Mouse (Mus musculus) adrenal gland, adult 8-10 months (tissue): ENCODE results near the gene Stk11. TPM values are rescaled to one million over a fixed set of nuclear protein-coding genes. Genes with fewer than 3 reads are reported as not detected.
A peak's percentile ranks its signal among the peaks of the same experiment; 100 is the strongest.

Experiments
- DNase-seq: peaks from one replicate; pipeline ENCODE4 v3.0.0; 2022
- total RNA-seq, 4 experiments: library from RNA; stranded (reverse); gene quantifications; 2 replicates each; pipeline ENCODE4 v1.2.4; 2022

Stk11 gene
- total RNA-seq, 4 experiments from 2014 or later = 127 to 146 (median 143) TPM

DNA sequence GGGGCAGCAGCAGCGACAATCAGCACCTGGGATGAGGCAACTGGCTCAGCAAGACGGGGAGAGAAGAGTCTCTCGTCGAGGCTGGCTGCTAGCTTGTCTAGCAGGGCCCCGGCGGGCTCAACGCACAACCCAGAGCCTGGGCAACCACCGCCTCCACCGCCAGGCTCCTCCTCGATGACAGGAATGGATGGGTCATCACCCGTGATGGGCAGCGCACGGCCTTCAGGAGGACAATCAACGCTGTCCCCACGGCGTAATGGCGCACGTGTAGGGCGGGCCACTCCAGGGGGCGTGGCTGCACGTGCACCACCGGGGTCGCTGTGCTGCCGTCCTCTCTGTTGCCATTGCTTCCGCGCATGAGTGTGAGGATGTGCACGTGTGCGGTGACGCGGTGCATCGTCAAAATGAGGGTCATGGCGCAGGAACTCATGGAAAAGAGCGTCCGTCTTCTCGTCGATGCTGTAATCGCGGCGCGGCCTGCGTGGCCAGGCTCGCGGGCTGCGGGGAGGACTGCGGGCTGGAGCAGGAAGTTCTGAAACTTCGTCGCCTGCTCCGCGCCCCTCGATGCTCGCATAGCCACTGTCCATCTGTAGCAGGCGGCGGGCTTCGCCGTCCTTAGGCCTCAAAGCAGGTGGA is 15.8 kb downstream of the Stk11 start:
- DNase-seq = peak; percentile 52

DNA sequence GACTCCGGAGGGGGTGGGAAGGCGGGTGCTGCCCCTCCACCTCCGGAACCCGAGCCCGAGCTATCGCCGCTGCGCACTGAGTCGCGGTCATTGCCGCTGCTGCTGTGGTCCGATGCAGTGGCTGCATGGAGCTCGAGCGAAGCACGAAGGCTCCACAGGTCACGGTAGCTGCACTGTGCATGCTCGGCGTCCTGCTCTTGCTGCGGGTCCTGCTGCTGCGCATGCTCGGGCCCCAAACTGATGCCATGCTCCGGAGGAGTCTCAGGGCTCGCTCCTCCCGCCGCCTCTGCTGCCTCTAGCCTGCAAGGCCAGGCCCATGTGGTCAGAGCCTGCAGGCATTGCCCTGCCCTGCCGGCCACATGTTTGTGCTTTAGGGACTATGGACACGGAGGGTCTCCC is 16.3 kb downstream of the Stk11 start:
- DNase-seq = peak; percentile 9

DNA sequence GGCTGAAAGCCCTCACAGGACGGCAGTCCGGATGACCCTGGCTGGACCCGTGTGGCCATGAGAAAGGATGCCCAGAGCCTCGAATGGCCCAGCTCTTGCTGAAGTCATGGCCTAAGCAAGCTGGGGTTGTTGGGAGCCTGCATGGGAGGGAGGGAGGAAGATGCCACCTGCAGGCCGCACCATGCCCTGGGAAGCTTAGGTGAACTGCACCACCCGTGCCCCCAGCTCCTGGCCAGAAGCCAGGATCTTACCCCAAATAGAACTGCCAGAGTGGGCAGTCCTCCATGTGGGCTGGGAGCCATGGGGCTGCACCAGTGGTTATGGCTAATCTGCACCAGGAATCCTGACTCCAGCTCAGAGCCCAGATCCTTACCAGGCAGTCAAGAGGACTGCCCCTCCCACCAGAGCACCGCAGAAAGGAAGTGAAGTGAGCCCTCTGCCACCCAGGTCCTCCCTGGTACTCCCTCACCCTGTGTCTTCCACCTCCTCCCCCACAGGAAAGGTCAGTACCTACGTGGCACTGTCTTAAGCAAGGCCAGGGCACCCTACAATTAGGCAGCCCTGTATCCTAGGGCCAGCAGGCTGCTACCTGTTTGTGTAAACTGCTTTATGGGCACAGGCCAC is 17.7 kb downstream of the Stk11 start:
- DNase-seq = no peak

DNA sequence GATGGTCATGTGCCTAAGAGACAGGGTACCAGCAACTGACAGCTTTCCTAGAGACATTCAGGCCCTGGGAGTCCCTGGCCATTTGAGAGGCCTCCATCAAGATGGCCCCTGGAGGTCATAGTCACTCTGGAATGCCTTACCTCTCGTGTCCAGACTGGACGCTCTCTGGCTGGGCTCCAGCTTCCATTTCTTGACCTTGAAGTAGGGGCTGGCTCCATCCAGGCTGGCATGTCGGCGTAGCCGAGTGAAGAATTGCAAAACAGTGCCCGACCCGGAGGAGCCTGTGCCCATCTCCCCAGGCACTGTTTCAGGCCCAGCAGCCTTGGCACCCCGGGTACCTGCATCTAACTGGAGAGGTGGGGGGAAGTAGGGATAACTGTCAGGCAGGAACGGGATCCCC is 18.8 kb downstream of the Stk11 start:
- DNase-seq = no peak

DNA sequence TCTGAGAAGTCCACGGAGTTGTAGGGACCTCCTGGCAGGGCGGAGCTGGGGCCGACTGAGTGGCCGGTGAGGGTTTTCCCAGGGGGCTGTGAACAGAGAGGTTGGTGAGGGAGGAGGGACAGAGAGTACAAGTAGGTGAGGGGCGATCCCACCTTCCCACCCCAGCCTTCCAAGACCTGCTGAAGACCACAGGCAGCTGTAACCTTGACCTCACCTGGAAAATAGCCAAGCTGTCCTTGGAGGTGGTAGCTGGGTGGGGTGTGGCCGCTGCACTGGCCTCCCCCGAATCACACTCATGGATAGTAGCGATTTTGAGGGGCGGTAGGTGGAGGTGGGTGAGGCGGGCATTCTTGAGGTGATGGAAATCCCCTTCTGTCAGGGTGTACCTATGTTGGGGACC is 19.6 kb downstream of the Stk11 start:
- DNase-seq = no peak

DNA sequence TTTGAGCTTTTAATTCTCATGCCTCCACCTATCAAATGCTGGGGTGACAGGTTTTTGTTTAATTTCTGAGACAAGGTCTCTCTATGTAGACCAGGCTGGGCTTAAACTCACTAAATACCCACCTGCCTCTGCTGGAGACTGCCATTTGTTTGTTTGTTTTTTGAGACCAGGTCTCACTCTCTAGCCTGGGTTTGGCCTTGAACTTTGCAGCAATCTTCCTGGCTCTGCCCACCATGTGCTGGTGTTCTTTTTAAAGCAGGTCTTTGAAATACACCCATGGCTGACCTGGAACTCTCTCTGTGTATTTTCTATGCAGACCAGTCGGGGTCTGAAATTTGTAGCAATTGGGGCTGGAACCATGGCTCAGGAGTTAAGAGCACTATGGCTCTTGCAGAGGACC is 20.0 kb downstream of the Stk11 start:
- DNase-seq = no peak

DNA sequence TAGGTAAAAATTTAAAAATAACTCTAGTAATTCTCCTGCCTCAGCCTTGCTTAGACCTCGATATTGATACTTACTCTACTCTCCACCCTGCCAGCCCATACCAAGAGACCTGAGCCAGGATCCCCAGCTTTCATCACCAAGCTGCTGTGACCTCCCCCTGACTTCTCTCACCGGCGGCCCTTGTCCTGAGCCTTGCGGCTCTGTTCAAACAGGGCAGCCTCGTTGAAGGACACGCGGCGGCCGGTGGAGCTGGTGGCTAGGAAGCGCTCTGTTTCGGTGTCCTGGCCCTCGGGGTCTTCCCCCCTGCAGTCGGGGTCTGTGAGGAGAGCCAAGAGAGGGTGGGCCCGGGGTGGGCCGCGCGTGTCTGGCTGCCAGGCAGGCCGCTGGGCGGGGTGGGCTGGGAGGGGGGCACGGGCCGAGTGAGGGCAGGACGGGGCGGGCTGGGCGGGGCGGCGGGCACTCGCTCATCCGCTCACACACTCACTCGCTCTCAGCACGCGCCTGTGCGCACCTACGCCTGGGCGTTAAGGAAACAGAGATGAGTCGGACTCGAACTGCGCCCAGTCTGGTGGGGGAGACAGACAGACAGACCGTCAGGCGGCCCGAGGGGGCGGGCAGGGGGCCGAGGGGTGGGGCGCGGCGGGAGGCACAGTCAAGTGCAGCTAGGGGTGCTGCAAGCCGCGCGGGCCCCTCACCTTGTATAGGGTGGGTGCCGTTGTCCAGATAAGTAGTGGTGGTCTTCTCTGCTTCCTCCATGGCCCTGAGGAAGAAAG is 20.8 kb downstream of the Stk11 start:
- DNase-seq = no peak

DNA sequence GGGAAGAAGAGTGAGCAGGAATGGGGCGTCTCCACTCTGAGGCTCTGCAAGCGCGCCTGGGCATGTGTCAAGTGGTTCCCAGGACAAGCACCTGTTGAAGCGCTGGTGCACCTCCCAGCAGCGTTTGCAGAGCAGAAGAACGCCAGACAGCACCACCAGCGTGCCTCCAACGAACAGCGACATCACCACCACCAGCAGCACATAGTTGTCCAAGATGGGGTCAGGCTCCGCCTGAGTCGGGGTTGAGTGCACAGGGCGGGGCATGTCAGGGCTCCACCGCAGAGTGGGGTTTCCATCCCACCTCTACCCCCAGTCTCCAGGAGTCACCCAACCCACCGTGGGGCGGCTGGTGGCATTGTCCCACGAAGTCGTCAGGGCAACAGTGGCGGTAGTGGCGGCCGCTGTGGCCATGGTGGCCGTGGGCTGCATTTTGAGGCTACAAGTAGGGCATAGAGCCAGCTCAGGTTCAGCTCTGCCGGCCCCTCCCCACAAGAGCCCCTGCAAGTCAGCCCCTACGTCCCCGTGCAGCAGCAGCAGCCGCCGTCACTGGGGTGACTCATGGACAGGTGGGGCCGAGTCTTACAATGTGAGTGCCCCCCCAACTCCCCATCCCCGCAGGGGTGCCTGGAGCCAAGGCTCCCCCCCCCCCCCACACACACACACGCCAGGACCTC is 21.5 kb downstream of the Stk11 start:
- no peak for DNase-seq

DNA sequence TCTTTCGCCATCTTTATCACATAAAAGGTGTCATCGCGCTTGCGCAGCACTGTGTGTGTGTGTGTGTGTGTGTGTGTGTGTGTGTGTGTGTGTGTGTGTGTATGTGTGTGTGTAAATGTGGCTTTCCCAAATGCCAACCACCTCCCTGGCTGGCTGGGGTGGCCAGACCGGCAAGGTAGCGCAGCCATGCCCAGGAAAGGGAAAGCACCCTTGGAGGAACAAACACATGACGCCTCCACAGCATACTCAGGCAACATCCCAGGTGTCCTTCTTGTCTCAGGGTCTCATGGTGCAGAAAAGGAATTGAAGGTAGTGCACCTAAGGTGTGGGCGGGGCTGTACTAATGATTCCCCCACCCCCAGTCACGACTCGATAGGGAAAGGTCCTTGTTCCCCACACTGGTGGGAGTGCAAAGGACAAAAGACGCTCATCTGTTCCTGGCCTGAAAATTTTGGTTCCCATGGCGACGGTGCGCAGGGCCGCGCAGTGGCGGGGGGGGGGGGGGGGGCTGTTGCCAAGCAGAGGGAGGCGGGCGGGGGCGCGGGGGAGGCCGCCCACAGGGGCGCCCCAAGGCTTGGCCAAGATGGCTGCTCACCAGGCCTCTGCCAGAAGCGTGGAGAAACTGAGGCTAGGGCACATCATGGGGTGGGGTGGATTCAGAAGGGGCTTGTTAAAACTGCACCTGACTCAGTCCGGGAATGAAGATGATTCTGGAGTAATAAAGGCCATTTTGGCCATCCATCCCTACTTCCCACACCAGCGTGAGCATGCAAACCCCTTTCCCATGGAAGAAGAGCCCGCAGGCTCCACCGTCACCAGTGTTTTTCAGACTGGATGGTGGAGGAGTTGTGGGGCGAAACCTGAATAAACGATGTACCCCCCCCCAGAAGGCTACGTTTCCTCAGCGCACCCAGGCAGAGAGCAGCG is 22.3 kb downstream of the Stk11 start:
- DNase-seq = no peak

DNA sequence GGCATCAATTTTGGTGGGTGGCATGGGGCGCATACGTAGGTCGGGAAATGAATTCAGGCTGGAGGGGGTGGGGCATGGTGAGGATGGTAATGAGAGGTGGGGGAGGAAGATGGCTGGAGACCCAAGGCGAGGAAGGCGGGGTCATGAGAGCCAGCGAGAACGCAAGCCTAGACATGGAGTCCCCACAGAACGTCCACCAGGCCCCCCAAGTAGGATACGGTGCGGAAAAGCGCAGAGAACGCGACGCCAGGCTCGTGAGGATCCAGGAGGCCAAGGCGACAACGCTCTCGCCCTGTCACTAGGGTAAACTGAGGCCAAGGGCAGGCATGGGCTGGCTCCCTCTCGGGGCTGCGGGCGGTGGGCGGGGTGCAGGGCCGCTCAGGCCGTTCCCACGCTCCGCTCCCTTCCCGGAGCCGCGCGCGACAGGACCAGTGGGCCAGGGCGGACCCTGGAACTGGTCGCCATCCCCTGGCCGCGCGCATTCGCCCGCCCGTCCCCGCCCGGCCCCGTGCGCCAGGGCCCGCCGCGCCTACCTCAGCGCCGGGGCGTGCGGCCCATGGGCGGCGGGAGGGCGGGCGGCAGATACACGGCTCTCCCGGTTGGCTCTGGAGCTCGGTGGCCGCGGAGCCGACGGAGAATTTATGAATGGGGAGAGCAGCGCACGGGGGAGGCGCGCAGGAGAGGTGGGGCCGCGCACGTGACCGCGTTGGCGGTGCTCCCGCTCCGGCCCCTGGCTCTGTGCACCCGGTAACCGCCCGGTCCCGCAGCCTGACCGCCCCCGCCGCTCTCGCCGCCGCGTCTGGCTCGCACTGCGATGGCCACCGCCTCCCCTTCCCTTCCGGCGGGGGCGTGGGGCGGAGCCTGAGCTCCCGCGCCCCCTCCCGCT is 23.2 kb downstream of the Stk11 start, which contains the start of gene Atp5d:
Atp5d (plus strand) TSS at position 80 of the 886 bp plus-strand sequence.
- DNase-seq = no peak

DNA sequence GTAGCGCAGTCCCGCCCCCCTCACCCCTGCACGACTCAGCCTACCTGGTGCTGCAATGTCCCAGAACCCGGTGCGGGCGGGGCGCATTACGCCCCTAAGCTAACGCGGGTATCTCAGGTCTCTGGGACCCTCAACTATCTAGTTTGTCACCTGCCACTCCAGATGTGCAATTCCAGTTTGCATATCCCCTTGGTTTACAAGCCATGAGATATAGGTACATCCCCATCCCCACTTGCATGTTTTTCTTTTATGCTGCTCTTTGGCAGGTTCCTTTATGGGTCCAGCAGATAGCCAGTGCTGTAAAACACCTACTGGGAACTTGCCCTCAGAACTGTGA is 23.8 kb downstream of the Stk11 start:
- DNase-seq = no peak

DNA sequence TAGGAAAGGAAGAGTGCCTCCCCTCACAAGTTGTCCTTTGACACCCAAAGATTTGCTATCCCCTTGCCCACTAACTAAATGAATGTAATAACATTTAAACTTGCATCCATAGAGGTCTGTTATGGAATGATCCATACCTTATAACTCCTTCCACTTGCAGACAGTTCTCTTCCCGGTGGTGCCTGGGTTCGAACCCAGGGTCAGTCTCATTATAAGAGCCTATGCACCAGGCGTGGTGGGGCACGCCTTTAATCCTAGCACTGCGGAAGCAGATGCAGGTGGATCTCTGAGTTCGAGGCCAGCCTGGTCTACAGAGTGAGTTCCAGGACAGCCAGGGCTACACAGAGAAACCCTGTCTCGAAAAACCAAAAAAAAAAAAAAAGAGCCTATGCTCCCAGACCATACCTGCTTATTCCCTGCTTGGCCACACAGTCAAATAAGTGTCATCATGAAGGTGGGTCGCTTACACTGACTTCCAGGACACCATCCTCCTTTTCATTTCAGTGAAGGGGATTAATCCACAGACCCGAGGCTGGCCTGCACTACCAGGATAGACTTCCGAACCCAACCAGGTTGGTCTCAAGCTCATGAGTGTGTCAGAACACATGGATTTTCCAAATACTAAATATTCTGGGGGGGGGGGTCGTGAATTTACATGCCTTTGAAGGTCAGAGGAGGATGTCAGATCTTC is 24.5 kb downstream of the Stk11 start:
- DNase-seq = no peak

DNA sequence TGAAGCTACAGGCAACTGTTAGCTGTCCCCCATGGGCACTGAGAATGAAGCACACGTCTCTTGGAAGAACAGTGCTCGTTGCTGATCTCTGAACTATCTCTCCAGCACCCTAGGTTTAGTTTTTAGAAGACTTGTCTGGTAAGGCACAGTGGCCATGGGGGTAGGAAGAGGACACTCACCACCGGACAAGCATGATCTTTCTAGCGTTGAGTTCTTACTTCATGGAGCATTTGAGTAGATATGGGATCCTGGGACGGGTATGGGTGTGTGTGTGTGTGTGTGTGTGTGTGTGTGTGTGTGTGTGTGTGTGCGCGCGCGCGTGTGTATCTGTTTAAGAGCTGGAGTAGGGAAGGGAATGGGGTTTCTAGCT is 25.0 kb downstream of the Stk11 start, which contains the start of gene Cbarp:
Cbarp (minus strand) TSS at position 170 of the 370 bp plus-strand sequence.
- no peak for DNase-seq

DNA sequence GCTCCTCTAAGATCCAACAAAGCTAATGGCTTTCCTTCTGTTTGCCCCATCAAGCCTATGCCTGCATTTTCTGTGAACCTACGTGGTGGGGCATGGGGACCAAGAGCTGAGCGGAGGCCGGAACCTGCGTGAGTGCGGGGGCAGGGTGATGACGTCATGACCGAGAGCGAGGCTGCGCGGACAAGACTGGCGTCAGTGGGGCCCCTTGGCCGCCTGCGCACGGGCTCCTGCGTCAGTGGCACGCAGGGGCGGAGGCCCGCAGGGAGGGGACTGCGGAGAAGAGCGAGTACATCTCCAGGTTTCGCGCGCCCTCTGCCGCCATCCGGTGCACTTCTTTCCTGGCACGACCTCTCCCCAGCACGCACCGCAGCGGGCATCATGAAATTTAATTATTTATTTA is 25.6 kb downstream of the Stk11 start:
- DNase-seq = peak; percentile 97

DNA sequence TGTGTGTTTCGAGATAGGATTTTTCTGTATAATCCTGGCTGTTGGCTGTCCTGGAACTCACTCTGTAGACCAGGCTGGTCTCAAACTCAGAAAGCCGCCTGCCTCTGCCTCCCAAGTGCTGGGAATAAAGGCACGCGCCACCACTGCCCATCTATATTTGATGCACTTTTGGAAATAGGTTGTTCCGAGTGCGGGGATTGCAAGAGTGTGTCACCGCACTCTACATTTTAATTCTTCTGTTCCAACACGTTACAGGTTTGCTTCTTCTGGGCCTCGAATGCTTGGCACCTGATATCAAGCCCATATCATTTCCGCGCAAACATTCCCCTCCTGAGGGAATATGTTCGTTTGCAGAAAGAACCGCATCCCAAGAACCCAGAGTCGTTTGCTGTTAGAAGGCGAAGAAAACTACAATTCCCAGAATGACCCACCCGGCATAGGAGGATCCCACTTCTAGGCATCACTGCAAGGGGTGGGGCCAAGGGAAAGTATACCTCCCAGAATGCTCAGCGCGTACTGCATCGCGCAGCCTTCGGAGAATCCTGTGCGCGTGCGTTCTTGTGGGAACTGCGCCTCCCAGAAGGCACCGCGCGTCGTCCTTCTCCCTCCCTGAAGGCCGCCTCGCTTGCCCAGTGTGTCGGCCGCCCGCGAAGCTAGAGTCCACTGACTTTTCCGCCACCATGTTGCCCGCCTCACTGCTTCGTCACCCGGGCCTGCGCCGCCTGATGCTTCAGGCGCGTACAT is 26.4 kb downstream of the Stk11 start:
- DNase-seq = peak; percentile 95

DNA sequence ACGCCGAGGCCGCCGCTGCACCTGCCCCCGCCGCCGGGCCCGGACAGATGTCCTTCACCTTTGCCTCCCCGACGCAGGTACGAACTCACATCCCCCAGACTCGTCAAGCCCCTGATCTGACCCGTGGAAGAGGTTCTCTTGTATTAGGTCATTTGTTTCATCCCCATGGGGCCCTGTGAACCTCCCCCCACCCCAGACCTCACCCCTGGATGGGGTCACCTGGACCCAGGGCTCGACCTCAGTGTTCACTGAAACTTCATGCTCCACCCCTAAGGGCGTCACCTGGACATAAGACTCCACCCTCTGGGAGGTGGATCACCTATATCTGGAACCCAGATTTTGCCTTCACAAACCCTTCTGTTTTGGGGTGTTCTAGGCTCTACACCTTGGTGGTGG is 26.9 kb downstream of the Stk11 start:
- no peak for DNase-seq

DNA sequence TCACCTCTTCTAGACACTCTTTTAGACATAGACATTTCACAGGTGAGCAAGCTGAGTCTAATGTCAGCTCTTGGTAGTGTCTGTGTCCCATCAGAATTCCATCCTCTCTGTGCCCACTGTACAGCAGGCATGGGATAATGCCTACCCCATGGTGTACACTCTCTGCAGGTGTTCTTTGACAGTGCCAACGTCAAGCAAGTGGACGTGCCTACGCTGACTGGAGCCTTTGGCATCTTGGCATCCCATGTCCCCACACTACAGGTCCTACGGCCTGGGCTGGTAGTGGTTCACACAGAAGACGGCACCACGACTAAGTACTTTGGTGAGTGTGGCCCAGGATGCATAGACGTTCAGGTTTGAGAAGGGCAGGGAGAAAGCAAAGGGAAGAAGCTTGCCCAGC is 28.1 kb downstream of the Stk11 start:
- no peak for DNase-seq

DNA sequence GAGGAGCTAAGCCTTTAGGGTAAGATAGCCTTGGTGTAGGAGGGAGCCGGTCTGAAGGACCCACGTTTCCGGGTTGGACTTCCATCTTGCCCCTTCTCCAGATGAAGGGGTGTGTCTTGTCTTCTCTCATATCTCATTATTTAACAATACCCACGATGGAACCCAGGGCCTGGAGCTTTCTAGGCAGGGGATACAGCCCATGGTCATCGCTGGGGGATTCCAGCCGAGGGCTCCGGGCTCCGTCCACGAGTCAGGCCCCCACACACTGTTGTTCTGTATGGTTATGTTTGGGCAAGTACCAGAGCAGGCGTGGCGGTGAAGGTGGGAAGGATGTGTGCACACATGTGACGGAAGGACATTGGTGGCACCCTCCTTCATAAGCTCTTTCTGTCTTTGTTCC is 28.6 kb downstream of the Stk11 start:
- DNase-seq = no peak
